Mouse (Mus musculus): ENCODE measurements at regions not wholly inside any gene's neighbourhood (a gene's known extent, or its start where the extent isn't known, plus 50 kb on each side); places are given as distances from the start of the nearest gene placed in this dataset.

- no peak for DNase-seq (ENCODE audit: low spot score in 2 of 2)
Measured at GRCm38 (mm10) chr1:111699030-111699732, 165.5 kb downstream of the Dsel start.

GRCm38 (mm10) chr1:111660950-111661349 is 203.8 kb downstream of the Dsel start:
- no peak for DNase-seq (ENCODE audit: low spot score in 2 of 2)

GRCm38 (mm10) chr1:111660099-111660670 is 204.5 kb downstream of the Dsel start:
- peak in 1 of 2 experiments; percentile 24 for DNase-seq (ENCODE audit: low spot score in 2 of 2)

GRCm38 (mm10) chr1:111633860-111634460 is 230.8 kb downstream of the Dsel start:
- DNase-seq (ENCODE audit: low spot score in 2 of 2), result no peak
